Mouse (Mus musculus) large intestine, adult 2 months (tissue): ENCODE results near the gene Psmb5. TPM values are rescaled to one million over a fixed set of nuclear protein-coding genes. Genes with fewer than 3 reads are reported as not detected.
"Not testable (repeated sequence)": the region's sequence is repeated elsewhere in the genome, so short reads cannot be mapped to it uniquely, and the experiment has no call there.

ENCODE experiments used
- DNase-seq: peaks from one replicate; pipeline ENCODE4 v3.0.0-alpha.2; 2012; ENCODE audit warnings: low read depth, low spot score
- WGBS: fragments of 180-500 bp; shearing (Covaris S2); methylation state at CpG from one replicate; pipeline ENCODE4 v1.1.7; 2018; 5-methylcytosine and 5-hydroxymethylcytosine counted together
- polyA plus RNA-seq: library from polyadenylated mRNA; depleted of rRNA; stranded (reverse); fragments of >200 nt; gene quantifications from 2 replicates; pipeline ENCODE4 v1.2.3, GENCODE M21; 2012

Psmb5 gene
- polyA plus RNA-seq, 1 experiment: 183 TPM

DNA sequence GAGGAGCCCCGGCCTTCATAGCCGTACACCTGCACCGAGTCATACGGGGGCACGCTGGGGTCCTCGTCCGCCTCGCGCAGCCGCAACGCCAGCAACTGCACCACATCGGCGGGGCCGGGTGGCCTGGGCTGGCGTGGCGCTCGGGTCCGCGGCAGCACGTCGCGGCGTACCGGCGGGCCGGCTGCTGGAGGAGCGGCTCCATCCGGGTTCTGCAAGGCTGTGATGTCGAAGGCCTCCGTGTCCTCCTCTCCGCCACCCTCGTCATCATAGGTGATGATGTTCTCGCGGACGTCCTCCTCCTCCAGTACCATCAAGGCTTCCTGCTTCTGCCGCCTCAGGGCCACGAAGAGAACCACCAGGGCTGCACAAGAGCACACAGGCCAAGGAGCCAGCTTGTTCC, 14.4 kb upstream of the Psmb5 start:
- 97% methylated on average over 37 of the region's 37 CpGs for WGBS
- DNase-seq: no peak

DNA sequence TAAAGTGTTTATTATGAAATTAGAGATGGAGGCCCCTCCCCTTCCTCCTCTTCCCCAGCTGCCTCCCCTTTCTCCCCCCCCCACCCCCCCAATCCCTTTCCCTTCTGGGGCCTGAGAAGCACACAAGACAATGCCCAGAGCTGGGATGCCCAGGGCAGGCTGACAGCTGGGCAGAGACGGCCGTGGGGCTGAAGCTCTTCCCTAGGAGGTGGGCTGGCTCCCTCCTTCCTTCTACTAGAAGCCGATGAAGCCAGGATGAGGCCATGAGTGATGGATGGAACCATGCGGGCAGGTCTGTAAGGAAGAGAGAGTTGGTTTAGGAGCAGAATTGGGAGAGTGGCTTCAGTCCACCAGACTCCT, 13.4 kb upstream of the Psmb5 start:
- DNase-seq: no peak
- WGBS: 85% methylated on average over 4 of the region's 4 CpGs

DNA sequence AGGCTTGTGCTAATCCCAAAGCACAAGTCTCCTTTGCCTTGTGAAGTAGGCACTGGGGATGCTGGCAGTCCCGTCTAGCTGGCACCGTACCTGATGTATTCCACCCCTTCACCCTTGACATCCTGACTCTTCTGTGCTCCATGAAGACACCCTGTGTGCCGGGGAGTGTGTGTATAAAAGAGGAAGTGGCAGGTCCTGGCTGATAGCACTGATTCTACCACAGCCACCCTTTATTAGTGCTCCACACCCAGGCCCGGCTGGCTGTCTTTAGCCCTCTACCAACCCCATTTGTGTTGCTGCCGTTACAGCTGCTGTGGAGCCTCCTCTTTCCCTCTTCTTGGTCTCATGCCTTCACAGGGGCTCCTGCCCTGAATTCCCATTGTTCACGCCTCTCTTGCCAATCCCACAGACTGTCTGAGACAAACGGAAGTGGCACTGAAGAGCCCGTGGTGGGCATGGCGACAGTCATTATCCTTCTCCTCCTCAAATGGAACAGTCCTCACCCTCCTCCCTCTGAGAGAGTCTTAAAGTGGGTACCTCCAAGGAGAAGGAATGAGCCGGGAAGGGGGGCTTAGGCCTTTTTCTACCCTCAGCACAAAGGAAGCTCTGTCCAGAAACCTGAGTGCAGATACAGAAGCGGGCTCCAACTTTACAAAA, 12.9 kb upstream of the Psmb5 start:
- DNase-seq: no peak
- 83% methylated on average over 11 of the region's 11 CpGs for WGBS

DNA sequence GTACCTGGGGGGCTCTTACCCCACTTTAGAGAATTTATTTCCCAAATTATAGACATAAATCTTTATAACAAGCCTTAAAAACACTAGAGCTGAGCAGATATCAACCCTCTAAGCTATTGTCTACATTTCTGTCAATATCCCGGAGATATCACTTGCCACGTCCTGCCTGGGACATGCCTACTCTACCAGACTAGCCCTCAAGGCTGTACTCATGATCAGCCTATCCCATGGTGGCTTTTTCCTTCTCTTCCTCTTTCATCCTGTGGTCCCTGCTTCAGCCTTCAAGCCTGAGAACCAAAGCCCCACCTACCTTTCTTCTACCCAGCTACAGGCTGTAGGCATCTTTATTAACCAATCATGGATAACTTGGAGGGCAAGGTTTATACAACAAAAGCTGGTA, 12.0 kb upstream of the Psmb5 start:
- DNase-seq: no peak
- WGBS: 89% methylated on average over 2 of the region's 2 CpGs

DNA sequence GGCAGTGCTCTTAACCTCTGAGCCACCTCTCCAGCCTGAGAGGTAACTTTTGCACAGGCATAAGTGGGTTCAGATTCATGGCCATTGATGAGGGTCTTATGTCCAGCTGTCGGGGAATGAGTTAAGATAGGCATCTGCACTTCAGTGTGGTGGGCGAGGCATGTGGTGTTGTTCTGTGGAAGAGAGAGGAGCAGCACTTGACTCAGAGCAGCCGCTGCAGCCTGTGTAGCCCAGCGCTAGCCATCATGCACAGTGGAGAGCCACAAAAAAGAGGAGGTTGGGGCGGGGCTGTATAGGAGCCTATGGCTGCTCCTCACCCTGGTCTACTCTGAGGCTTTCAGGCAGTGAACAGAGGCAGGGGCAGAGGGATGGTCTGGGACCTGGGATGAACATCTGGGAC, 10.3 kb upstream of the Psmb5 start:
- WGBS: 69% methylated on average over 5 of the region's 5 CpGs
- DNase-seq: no peak

DNA sequence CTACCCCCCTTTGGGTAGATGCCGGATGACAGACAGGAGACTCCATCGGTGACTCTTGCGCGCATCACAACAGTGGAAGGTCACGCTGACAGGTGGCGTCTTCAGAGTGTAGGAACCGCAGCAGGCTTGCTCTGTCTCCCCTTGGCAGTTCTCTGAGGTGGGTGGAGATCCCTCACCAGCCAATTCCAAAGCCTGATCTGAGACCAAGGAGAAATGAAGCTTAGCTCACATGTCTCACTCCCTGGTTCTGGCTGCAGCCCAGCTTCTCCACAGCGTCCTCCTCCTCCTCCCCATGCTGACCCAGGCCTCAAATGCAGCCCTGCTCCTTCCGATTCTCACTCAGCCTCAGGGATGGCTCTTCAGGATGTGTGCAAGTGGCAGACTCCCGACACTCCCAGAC, 7.2 kb upstream of the Psmb5 start:
- 85% methylated on average over 10 of the region's 10 CpGs for WGBS

DNA sequence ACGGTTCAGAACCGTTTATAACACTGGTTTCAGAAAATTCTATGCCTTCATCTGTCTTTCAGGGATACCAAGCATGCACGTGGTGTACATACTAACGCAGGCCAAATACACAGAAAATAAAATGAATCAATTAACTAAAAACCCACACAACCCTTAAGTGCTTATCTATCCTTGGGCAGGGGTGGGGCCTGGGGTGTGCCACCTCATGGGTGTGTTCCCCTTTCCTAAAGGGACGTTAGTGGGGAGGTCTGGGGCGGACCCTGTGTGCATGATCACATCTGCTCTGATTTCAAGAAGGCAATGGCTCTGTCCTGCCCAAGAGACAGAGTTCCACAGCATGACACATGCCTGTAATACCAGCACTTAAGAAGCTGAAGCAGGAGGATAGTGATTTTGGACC, 5.5 kb upstream of the Psmb5 start:
- no peak for DNase-seq
- WGBS: 76% methylated on average over 6 of the region's 6 CpGs

More for the DNA sequence above, 7.2 kb upstream of the Psmb5 start:
- no peak for DNase-seq

DNA sequence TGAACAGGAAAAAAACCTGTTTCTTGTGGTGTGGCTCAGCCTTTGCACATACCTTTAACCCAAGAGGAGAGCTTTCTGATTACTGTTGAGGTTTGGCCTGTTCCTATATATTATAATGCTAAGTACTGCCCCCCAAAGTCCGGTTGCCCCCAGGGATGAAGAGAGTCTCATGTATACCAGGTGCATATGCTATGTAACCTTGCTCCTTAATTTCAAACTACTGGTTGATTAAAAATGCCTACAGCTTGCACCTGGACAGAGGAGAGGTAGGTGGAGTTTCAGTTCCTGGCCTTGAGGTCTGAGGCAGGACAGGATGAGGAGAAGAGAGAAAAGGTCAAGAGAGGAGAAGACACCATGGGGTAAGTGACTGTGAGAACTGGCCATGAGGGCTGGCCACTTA, 3.3 kb upstream of the Psmb5 start, which contains the start of gene Psmb11:
Gene Psmb11, plus strand, starts transcription at position 301 of the 400 bp plus-strand sequence.
- 95% methylated on average over 1 of the region's 1 CpGs for WGBS

DNA sequence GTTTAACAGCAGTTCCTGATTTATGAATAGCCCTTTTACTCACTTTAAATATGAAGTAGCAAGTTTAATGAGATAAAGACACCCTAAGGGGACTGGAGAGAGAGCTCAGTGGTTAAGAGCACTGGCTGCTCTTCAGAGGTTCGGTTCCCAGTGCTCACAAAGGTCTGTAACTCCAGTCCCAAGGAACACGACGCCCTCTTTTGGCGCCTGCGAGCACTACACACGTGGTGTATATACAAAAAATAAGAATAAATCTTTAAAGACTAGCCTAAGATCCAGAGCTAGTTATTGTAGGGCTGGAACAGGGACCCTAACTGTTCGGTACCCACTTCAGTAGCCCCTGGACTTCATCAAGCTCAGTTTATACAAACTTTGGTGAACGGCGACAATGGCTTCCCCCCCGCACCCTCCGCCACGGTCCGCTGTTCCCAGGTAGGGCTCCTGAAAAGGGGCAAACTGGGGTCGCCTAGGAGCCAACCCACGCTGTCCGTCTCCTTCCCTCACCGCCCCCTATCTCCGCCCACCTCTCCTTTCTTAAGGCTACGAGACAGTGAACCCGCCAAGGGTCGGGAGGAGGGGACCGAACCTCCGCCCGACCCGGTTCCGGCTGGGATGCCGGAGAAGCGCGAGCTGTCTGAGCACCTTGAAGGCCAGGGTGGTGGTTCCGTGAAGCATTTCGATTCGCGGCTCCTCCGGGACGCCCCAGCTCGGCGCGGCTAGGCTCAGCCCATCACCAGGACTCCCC, 498 bp downstream of the Psmb5 start:
- DNase-seq: no peak
- 2% methylated on average over 38 of the region's 38 CpGs for WGBS

More for the DNA sequence above, 3.3 kb upstream of the Psmb5 start, which contains the start of gene Psmb11:
- no peak for DNase-seq

DNA sequence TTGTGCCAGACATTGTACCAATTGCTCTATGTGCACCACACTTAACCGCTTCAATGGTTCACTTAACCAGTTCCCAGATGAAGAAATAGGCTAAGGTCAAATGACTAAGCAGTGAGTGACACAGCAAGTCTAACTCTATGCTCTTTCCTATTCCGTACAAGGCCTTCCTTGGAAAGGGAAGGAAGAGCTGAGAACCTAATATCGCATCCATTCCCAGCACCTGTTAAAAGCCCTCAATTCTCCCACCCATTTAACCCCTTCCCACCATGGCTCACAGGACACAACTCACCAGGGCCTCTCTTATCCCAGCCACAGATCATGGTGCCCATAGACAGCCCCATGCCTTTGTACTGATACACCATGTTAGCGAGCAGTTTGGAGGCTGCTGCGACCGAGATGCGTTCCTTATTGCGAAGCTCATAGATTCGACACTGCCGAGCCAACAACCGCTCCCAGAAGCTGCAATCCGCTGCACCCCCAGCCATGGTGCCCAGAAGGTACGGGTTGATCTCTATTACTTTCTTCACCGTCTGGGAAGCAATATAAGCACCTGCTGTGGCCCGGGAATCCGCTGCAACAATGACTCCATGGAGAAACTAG, 1.5 kb downstream of the Psmb5 start:
- DNase-seq: no peak
- 94% methylated on average over 16 of the region's 16 CpGs for WGBS

DNA sequence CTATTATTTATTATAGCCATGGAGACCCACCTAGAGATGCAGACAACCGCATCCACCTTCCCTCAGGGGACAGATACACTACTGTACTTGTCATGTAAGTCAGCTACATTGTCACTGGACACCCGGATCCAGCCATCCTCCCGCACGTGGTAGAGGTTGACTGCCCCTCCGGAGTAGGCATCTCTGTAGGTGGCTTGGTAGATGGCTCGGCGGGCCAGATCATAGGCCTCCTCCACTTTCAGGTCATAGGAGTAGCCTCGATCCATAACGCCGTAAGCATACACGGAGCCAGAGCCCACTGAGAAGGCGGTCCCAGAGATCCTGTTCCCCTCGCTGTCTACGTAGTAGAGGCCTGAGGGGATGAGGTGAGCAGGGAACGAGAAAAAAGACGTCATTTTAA, 3.7 kb downstream of the Psmb5 start:
- 92% methylated on average over 16 of the region's 16 CpGs for WGBS
- not testable (repeated sequence) for DNase-seq

DNA sequence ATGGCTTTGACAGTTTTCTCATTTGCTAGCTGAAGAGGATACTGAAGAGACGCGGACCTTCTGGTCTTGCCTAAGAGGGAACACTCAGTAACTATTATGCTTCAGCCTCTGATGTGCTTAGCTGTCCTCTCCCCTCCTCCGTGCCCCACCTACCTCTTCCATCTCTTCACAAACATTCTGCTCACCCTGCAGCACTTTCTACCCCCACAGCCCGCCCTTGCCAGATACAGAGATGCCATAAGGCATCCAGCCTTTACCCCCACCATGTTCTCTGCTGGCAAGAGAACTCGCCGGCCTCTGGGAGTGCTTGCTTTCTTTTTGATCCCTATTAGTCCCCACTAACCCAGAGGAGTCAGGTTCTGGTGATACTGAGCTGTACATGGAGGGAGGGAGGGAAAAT, 7.2 kb downstream of the Psmb5 start:
- DNase-seq: no peak
- WGBS: 85% methylated on average over 6 of the region's 6 CpGs

DNA sequence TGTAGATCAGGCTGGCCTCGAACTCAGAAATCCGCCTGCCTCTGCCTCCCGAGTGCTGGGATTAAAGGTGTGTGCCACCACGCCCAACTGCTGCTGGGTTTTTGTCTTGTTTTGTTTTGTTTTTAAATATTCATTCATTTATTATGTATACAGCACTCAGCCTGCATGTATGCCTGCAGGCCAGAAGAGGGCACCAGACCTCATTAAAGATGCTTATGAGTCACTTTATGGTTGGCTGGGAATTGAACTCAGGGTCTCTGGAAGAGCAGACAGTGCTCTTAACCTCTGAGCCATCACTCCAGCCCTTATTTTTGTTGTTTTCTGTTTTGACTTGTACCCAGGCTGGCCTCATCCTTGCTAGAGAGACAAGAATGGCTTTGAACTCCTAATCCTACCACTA, 7.9 kb downstream of the Psmb5 start:
- 74% methylated on average over 4 of the region's 4 CpGs for WGBS
- no peak for DNase-seq

DNA sequence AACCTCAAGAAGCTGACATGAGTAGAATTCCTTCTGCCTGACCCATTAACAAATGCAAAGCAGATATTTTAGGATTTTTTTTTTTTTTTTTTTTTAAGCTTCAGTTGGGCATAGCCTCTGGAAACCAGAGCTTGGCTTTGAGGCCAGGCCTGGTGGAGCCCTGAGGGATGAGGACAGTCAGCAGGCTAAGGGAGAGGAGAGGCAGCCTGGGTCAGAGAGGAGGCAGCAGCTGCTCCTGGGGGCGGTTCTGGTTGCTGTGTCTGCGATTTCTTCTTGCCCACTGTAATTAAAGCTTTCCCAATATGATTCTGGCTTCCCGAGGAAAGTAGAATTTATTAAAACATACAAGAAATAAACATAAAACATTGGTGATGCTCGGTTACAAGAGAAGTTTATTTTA, 8.6 kb downstream of the Psmb5 start:
- WGBS: 68% methylated on average over 4 of the region's 4 CpGs
- no peak for DNase-seq

DNA sequence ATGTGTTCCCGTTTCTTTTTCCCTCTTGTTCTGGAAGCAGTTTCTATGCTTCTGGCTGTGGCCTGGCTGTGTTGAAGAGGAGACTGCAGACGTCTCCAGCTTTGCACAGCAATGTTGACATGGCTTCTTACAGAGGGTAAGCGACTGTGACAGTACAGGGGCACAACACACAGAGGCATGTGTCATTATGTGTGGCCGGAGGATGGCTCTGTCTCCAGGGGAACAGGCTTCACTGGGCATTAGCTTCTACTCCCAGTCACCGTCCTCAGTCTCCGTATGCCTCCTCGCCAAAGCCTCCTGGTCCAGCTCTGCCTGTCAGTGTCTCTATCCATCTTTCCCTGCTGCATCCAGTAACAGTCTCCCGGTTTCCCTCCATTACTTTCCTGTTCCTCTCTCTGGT, 10.6 kb downstream of the Psmb5 start:
- WGBS: 70% methylated on average over 8 of the region's 8 CpGs
- DNase-seq: no peak

DNA sequence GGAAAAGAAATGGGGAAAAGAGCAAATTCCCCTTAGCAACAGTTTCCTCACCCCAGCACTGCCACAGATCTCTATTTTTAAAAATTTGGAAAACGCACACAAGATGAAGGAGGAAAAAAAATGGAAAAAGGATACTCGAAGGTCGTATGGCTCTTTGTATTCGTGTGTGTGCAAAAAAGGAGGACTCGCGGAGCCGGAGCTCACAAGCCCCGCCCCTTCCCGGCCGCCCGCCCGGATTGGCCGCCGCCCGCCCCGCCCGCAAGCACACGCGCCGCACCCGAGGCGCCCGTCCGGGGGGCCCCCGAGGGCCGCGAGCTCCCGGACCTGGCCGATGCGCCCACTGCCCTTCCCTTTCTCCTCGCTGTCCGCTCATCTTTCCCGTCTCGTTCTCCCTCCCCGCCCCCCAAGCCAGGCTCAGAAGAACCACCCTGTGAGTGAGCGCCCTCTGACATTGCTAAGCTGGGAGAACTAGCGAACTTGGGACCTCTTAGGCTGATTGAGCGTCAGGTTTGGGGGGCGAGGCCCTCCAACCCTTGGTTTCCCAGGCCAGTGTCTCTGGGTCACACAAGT, 12.0 kb downstream of the Psmb5 start, which contains the start of gene 4931414P19Rik:
Gene 4931414P19Rik, minus strand, starts transcription at position 242 of the 570 bp plus-strand sequence.
- DNase-seq: no peak
- 1% methylated on average over 39 of the region's 39 CpGs for WGBS

DNA sequence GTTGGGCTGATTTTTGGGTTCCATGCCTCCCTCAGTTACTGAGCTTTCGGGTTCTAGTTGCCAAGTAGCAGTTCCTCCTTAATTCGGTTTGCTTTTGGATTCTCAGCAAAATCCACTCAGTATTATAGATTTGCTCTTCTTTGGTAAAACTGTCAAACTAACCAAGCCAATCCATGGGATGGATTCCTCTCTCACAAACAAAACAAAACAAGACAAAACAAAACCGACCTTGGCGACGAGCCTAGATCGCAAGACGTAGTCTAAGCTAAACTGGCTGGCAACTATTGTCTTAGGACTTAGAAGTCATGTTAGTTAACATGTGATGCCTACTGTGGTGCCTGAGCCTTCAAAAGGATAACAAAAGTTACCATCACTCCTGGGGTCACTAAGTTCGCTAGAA, 14.1 kb downstream of the Psmb5 start:
- 81% methylated on average over 8 of the region's 8 CpGs for WGBS
- no peak for DNase-seq

DNA sequence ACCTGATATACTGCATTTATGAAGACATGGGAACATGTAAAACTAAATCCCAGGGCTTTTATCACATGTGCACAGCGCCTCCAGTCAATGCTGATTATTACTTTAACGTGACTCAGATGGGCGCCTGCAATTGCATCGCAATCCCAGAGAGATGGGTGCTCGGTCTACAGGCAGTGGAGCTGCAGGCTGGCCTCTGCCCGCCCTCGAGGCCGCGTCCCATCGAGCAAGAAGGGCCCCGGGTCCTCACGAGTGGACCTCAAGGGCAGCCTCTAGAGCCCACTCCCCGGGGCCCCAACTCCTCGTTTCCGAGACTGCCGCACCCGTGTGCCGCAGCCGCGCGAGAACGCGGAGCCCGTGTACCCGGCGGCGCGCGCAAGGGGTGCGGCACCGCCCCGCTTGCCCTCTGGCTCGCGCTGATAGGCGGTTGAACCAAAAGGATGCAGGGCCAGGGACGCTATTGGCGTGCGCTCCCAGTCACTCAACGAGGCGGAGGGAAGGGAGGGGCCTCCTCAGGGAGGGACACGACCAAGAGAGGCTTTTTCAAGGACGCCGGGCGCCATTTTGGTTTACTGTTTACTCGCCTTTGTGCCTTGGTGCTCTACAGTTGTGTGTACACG, 14.7 kb downstream of the Psmb5 start:
- DNase-seq: peak; percentile 95
- WGBS: under 1% methylated on average over 46 of the region's 46 CpGs

DNA sequence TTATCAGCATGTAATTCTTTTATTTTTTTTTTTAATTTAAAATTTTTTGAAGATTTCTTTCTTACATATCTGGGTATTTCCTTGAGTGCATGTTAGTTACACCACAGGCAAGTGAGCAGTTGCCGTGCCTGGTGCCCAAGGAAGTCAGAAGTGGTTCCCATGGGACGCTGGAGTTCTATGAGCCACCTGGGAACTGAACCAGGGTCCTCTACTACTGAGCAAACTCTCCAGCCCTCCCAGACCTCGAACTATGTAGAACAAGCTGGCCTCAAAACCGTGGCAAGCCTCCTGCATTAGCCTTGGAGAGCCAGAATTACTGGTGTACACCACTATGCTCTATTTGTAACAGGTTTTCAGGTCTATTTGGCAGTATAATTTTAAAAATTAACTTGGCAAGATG, 15.2 kb downstream of the Psmb5 start:
- 42% methylated on average over 4 of the region's 4 CpGs for WGBS
- no peak for DNase-seq

DNA sequence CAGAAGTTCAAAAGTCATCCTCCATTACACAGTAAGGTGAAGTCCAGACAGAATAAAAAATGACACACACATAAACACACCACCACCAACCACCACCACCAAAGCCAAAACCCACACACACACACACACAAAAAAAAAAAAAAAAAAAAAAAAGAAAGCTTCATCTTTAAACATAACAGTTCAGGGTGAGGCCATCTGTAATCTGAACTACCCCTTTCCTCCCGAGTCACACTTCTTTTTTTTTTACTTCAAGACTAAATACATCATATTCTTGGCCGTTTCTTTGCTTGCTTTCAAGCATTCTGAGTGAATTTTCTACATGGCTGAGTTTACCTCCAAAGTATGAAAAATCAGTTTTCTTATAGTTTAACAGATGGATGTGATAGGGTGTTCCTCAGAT, 16.2 kb downstream of the Psmb5 start:
- DNase-seq: no peak

More for the DNA sequence above, 16.2 kb downstream of the Psmb5 start:
- WGBS: 80% methylated on average over 2 of the region's 2 CpGs
